Mouse (Mus musculus) neural tube, embryonic 14.5 days (tissue): Measurements from ENCODE around the gene Dnal1. TPM values are rescaled to one million over a fixed set of nuclear protein-coding genes. Genes with fewer than 3 reads are reported as not detected.
A peak's percentile ranks its signal among the peaks of the same experiment; 100 is the strongest.

Source experiments
- ATAC-seq: fragments of 200-750 bp; cut with Nextera tagmentation; 2 replicates; pipeline ENCODE4 v1.8.0; 2017; ENCODE audit warnings: low read depth, mild to moderate bottlenecking, moderate TSS enrichment, moderate library complexity
- H3K27ac ChIP-seq: fragments of 300-500 bp; sonication (generic); 2 replicates; pipeline ENCODE4 v1.5.1; 2014; ENCODE audit warnings: low read depth, mild to moderate bottlenecking, control low read depth, low read length, moderate library complexity, mixed read lengths
- H3K27me3 ChIP-seq: fragments of 300-500 bp; sonication (generic); 2 replicates; pipeline ENCODE4 v1.6.1; 2014; ENCODE audit warnings: low read length; ENCODE audit not compliant: control insufficient read depth, insufficient read depth
- H3K36me3 ChIP-seq: fragments of 300-500 bp; sonication (generic); 2 replicates; pipeline ENCODE4 v1.6.1; 2014; ENCODE audit warnings: low read length, mixed read lengths; ENCODE audit not compliant: control insufficient read depth, insufficient read depth
- H3K4me1 ChIP-seq: fragments of 300-500 bp; sonication (generic); 2 replicates; pipeline ENCODE4 v1.6.1; 2014; ENCODE audit warnings: low read length; ENCODE audit not compliant: control insufficient read depth, insufficient read depth
- H3K4me2 ChIP-seq: fragments of 300-500 bp; sonication (generic); 2 replicates; pipeline ENCODE4 v1.6.1; 2014; ENCODE audit warnings: mild to moderate bottlenecking, low read depth, low read length, control low read depth
- H3K4me3 ChIP-seq: fragments of 300-500 bp; sonication (generic); 2 replicates; pipeline ENCODE4 v1.5.1; 2014; ENCODE audit warnings: low read depth, low read length, control low read depth, mixed read lengths
- H3K9ac ChIP-seq: fragments of 300-500 bp; sonication (generic); replicated peaks from 2 replicates; pipeline ENCODE4 v1.6.1; 2014; ENCODE audit warnings: low read depth, mild to moderate bottlenecking, control low read depth, low read length, mixed read lengths
- H3K9me3 ChIP-seq: fragments of 300-500 bp; sonication (generic); 2 replicates; pipeline ENCODE4 v1.6.1; 2016; ENCODE audit warnings: low read length; ENCODE audit not compliant: control insufficient read depth
- WGBS: fragments of 180-500 bp; shearing (Covaris S2); extraction: QIAGEN DNeasy Blood & Tissue Kit; methylation state at CpG from one replicate; pipeline ENCODE4 v1.1.7; 2014; 5-methylcytosine and 5-hydroxymethylcytosine counted together
- polyA plus RNA-seq: library from polyadenylated mRNA; unstranded; fragments of >200 nt; fragmentation: Nextera tagmentation; extraction: Ambion mirVana; gene quantifications from 2 replicates; pipeline ENCODE4 v1.2.1, GENCODE M21; 2014

The Dnal1 gene
- polyA plus RNA-seq, 1 experiment from 2014 or later, result 6.9 TPM

DNA sequence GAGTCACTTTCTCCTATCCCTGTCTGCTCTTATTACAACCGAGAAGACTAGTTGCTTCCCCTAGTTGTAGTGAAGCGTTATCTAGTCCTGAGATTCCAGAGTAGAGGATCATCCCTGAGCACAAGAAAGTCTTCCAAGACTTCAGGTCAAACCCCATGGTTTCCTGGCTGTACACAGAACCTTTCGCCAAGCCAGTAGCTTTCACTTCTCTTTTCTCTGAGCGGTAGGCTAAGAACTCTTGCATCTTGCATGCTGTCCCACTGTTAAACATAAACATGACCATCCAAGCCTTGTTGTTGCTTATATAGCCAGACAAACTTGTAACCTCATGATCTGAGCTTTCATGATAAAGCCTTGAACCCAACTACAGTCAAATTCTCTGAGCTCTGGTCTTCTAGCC, 3.4 kb upstream of the Dnal1 start:
- H3K9ac ChIP-seq, result no peak overlapping the region
- no peak overlapping the region for H3K27ac ChIP-seq
- peaks cover 7% of the 10 kb centered on the region for H3K4me1 ChIP-seq
- WGBS, result 93% methylated on average over 4 of the region's 4 CpGs
- H3K9me3 ChIP-seq, result no peaks in the 10 kb centered on the region
- no peaks in the 10 kb centered on the region for H3K36me3 ChIP-seq
- H3K4me2 ChIP-seq, result no peak overlapping the region
- no peak overlapping the region for H3K4me3 ChIP-seq
- H3K27me3 ChIP-seq, result no peaks in the 10 kb centered on the region
- ATAC-seq, result no peak

DNA sequence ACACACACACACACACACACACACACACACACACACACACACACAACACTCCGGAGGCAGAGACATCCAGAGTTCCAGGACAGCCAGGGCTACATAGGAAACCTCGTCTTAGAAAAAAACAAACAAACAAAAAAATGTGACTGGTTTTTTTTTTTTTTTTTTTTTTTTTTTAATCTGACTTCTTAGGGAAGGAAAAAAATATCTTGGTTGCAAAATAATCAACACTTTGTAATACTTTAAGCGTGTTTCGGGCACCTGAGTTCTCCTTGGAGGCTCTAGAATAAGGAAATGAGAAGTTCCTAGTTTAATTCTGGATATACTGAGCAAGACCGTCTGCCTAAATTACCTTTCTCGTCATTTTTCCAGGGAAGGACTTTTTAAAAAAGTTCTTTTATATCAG, 490 bp upstream of the Dnal1 start:
- 58% methylated on average over 6 of the region's 6 CpGs for WGBS
- no peak for ATAC-seq
- Histone ChIP-seq H3K36me3 (no peaks in the 10 kb centered on the region), H3K27me3 (no peaks in the 10 kb centered on the region), H3K27ac (no peak overlapping the region), H3K4me2 (peak overlapping the region; percentile 84), H3K9ac (no peak overlapping the region), H3K4me3 (no peak overlapping the region; the same call in 1 of the 2 replicates), H3K9me3 (no peaks in the 10 kb centered on the region), H3K4me1 (peaks cover 7% of the 10 kb centered on the region)

GRCm38 (mm10) chr12:84119584-84119983, 5.4 kb downstream of the Dnal1 start:
- Histone ChIP-seq H3K27ac (no peak overlapping the region), H3K9me3 (no peaks in the 10 kb centered on the region), H3K4me1 (peaks cover 7% of the 10 kb centered on the region), H3K4me3 (no peak overlapping the region), H3K9ac (no peak overlapping the region), H3K4me2 (no peak overlapping the region), H3K27me3 (no peaks in the 10 kb centered on the region), H3K36me3 (no peaks in the 10 kb centered on the region)
- no peak for ATAC-seq
- WGBS, result 97% methylated on average over 5 of the region's 5 CpGs

DNA sequence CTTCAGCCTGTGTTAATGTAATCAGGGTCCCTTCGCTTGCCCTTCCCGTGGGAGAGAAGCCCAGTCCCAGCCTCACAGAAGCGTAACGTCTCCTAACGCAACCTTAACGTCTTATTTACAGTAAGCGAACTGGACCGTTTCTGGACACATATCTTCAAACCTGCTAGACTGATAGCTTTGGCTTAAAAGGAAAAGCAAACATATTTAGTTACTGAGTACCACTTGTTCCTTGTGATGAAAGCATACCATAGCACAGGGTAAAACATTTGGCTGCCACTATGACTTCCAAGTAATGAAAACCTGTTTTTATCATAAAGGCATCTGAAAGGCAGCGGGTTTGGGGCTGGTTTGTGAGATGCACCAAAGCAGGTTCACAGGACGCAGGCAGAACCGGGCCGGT, 11.7 kb downstream of the Dnal1 start:
- Histone ChIP-seq H3K27me3 (no peaks in the 10 kb centered on the region), H3K4me1 (no peaks in the 10 kb centered on the region), H3K36me3 (no peaks in the 10 kb centered on the region), H3K27ac (no peak overlapping the region), H3K9me3 (no peaks in the 10 kb centered on the region), H3K9ac (no peak overlapping the region), H3K4me2 (no peak overlapping the region), H3K4me3 (no peak overlapping the region)
- no peak for ATAC-seq
- 85% methylated on average over 12 of the region's 12 CpGs for WGBS

DNA sequence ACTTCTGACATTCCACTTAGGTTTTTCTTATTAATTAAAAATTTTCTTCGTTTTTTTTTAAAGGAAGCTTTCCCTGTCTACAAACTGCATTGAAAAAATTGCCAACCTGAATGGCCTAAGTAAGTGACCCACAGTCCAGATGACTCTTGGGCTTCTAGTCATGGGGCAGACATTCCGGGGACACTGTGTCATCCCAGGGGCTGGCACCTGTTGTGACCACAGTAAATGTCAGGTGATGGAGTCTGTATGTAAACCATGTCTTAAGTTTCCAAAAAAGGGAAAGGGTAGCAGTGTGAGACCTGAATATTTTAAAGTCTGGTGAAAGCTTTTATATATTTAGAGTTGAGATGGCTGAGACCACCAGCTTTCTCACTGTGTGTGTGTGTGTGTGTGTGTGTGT, 12.7 kb downstream of the Dnal1 start:
- WGBS, result 88% methylated on average over 2 of the region's 2 CpGs
- Histone ChIP-seq H3K27me3 (no peaks in the 10 kb centered on the region), H3K4me1 (no peaks in the 10 kb centered on the region), H3K4me2 (no peak overlapping the region), H3K36me3 (peaks cover 3% of the 10 kb centered on the region; the same call in 1 of the 2 replicates), H3K9me3 (no peaks in the 10 kb centered on the region), H3K4me3 (no peak overlapping the region), H3K27ac (no peak overlapping the region), H3K9ac (no peak overlapping the region)
- no peak for ATAC-seq

- no peak overlapping the region for H3K27ac ChIP-seq
- H3K9ac ChIP-seq, result no peak overlapping the region
- no peak overlapping the region for H3K4me3 ChIP-seq
- H3K4me2 ChIP-seq, result no peak overlapping the region
- WGBS, result 91% methylated on average over 6 of the region's 6 CpGs
- no peaks in the 10 kb centered on the region for H3K9me3 ChIP-seq
- H3K36me3 ChIP-seq, result peaks cover 4% of the 10 kb centered on the region; the same call in 1 of the 2 replicates
- no peaks in the 10 kb centered on the region for H3K27me3 ChIP-seq
- H3K4me1 ChIP-seq, result no peaks in the 10 kb centered on the region
- no peak for ATAC-seq
Measured at GRCm38 (mm10) chr12:84128576-84128975, 14.4 kb downstream of the Dnal1 start.

GRCm38 (mm10) chr12:84129931-84130330, 15.8 kb downstream of the Dnal1 start:
- Histone ChIP-seq H3K4me2 (no peak overlapping the region), H3K27ac (no peak overlapping the region), H3K9ac (no peak overlapping the region), H3K4me3 (no peak overlapping the region), H3K27me3 (no peaks in the 10 kb centered on the region), H3K9me3 (no peaks in the 10 kb centered on the region), H3K36me3 (peaks cover 4% of the 10 kb centered on the region; the same call in 1 of the 2 replicates), H3K4me1 (no peaks in the 10 kb centered on the region)
- 96% methylated on average over 8 of the region's 8 CpGs for whole genome bisulfite sequencing
- ATAC-seq, result no peak

- Histone ChIP-seq H3K27me3 (no peaks in the 10 kb centered on the region), H3K36me3 (peaks cover 12% of the 10 kb centered on the region), H3K9me3 (no peaks in the 10 kb centered on the region), H3K4me2 (no peak overlapping the region), H3K4me1 (no peaks in the 10 kb centered on the region), H3K9ac (no peak overlapping the region), H3K27ac (no peak overlapping the region), H3K4me3 (no peak overlapping the region)
- WGBS, result 59% methylated on average over 3 of the region's 3 CpGs
- no peak for ATAC-seq
Measured at GRCm38 (mm10) chr12:84132265-84132664, 18.1 kb downstream of the Dnal1 start.

GRCm38 (mm10) chr12:84137131-84137530, 23.0 kb downstream of the Dnal1 start:
- Histone ChIP-seq H3K9me3 (no peaks in the 10 kb centered on the region), H3K4me3 (no peak overlapping the region), H3K36me3 (peaks cover 15% of the 10 kb centered on the region), H3K4me1 (no peaks in the 10 kb centered on the region), H3K9ac (no peak overlapping the region), H3K4me2 (no peak overlapping the region), H3K27me3 (no peaks in the 10 kb centered on the region), H3K27ac (no peak overlapping the region)
- WGBS, result 89% methylated on average over 7 of the region's 7 CpGs
- ATAC-seq, result no peak

GRCm38 (mm10) chr12:84140135-84140534, 26.0 kb downstream of the Dnal1 start:
- no peaks in the 10 kb centered on the region for H3K9me3 ChIP-seq
- no peak for ATAC-seq
- H3K9ac ChIP-seq, result no peak overlapping the region
- no peak overlapping the region for H3K4me2 ChIP-seq
- H3K27ac ChIP-seq, result no peak overlapping the region
- WGBS, result 71% methylated on average over 4 of the region's 4 CpGs
- peaks cover 15% of the 10 kb centered on the region for H3K36me3 ChIP-seq
- H3K27me3 ChIP-seq, result no peaks in the 10 kb centered on the region
- no peak overlapping the region for H3K4me3 ChIP-seq
- no peaks in the 10 kb centered on the region for H3K4me1 ChIP-seq
